Mouse (Mus musculus) midbrain, embryonic 10.5 days (tissue): ENCODE data around the gene Zmat1. TPM values are rescaled to one million over a fixed set of nuclear protein-coding genes. Genes with fewer than 3 reads are reported as not detected.

Experiments
- DNase-seq: peaks from one replicate; pipeline ENCODE4 v3.0.0-alpha.2; 2017; ENCODE audit warnings: low spot score
- H3K27ac ChIP-seq: fragments of 300-500 bp; sonication (generic); replicated peaks from 2 replicates; pipeline ENCODE4 v1.5.1; 2016; ENCODE audit warnings: mild to moderate bottlenecking
- H3K27me3 ChIP-seq: fragments of 300-500 bp; sonication (generic); 2 replicates; pipeline ENCODE4 v1.6.1; 2016; ENCODE audit warnings: low read depth, mild to moderate bottlenecking; ENCODE audit not compliant: poor library complexity, severe bottlenecking
- H3K36me3 ChIP-seq: fragments of 300-500 bp; sonication (generic); 2 replicates; pipeline ENCODE4 v1.6.1; 2016; ENCODE audit warnings: mild to moderate bottlenecking, moderate library complexity
- H3K4me1 ChIP-seq: fragments of 300-500 bp; sonication (generic); 2 replicates; pipeline ENCODE4 v1.6.1; 2016
- H3K4me3 ChIP-seq: fragments of 300-500 bp; sonication (generic); 2 replicates; pipeline ENCODE4 v1.5.1; 2016; ENCODE audit warnings: mild to moderate bottlenecking, moderate library complexity
- H3K9me3 ChIP-seq: fragments of 300-500 bp; sonication (generic); replicated peaks from 2 replicates; pipeline ENCODE4 v1.6.1; 2016; ENCODE audit warnings: mild to moderate bottlenecking
- WGBS: fragments of 180-500 bp; shearing (Covaris S2); methylation state at CpG from one replicate; pipeline ENCODE4 v1.1.7; 2016; 5-methylcytosine and 5-hydroxymethylcytosine counted together
- polyA plus RNA-seq: library from polyadenylated mRNA; unstranded; fragments of >200 nt; fragmentation: Nextera tagmentation; extraction: Ambion mirVana; gene quantifications from 2 replicates; pipeline ENCODE4 v1.2.1, GENCODE M21; 2016

Gene Zmat1
- polyA plus RNA-seq, 1 experiment from 2014 or later, result 4.6 TPM

GRCm38 (mm10) chrX:134923675-134924424, 85.2 kb downstream of the Zmat1 start:
- no peak for DNase-seq

More at GRCm38 (mm10) chrX:134923675-134924424, 85.2 kb downstream of the Zmat1 start:
- Histone ChIP-seq H3K4me1 (no peaks in the 10 kb centered on the region), H3K9me3 (no peaks in the 10 kb centered on the region), H3K36me3 (no peaks in the 10 kb centered on the region), H3K27me3 (peaks cover 24% of the 10 kb centered on the region), H3K27ac (no peak overlapping the region), H3K4me3 (no peak overlapping the region)
- WGBS, result 80% methylated on average over 7 of the region's 7 CpGs

Other genes with a start within 250 kb of the Zmat1 start
- gene Armcx2, start 200.0 kb downstream of the Zmat1 start, polyA plus RNA-seq, result 88.7 and 89.5 TPM in 2 replicates
- gene Nxf2, start 44.5 kb downstream of the Zmat1 start, polyA plus RNA-seq, result 0.46 and 0.57 TPM in 2 replicates
- not detected in 2 replicates for gene Gm15023, start 168.4 kb upstream of the Zmat1 start, polyA plus RNA-seq
- gene Tceal6, start 201.5 kb upstream of the Zmat1 start, polyA plus RNA-seq, result 1.5 and 2.4 TPM in 2 replicates